Mouse (Mus musculus) retina, embryonic 14.5 days (tissue): ENCODE measurements around the gene Lrp8.

ENCODE experiments used
- DNase-seq: peaks from one replicate; pipeline ENCODE4 v3.0.0-alpha.2; 2015; ENCODE audit warnings: low spot score

The Lrp8 gene

GRCm38 (mm10) chr4:107848546-107848945 lies 46.5 kb downstream of the Lrp8 start:
- DNase-seq: no peak

- DNase-seq: no peak
Measured at GRCm38 (mm10) chr4:107849621-107850020, 47.6 kb downstream of the Lrp8 start.

- no peak for DNase-seq
Measured at GRCm38 (mm10) chr4:107850091-107850490, 48.0 kb downstream of the Lrp8 start.

- DNase-seq: no peak
Measured at GRCm38 (mm10) chr4:107853333-107853732, 51.3 kb downstream of the Lrp8 start.

- DNase-seq: no peak
Measured at GRCm38 (mm10) chr4:107853836-107854235, 51.8 kb downstream of the Lrp8 start.

- no peak for DNase-seq
Measured at GRCm38 (mm10) chr4:107856958-107857686, 55.1 kb downstream of the Lrp8 start.

- no peak for DNase-seq
Measured at GRCm38 (mm10) chr4:107858995-107859394, 56.9 kb downstream of the Lrp8 start.

- DNase-seq: no peak
Measured at GRCm38 (mm10) chr4:107864866-107865265, 62.8 kb downstream of the Lrp8 start.

- DNase-seq: peak; percentile 100
Measured at GRCm38 (mm10) chr4:107879254-107880050, 77.4 kb downstream of the Lrp8 start, which contains the start of gene Magoh. Gene Magoh, plus strand, starts transcription at chr4:107879755.

- DNase-seq: no peak
Measured at GRCm38 (mm10) chr4:107881631-107882030, 79.6 kb downstream of the Lrp8 start.

- no peak for DNase-seq
Measured at GRCm38 (mm10) chr4:107886371-107886770, 84.3 kb downstream of the Lrp8 start.

- DNase-seq: no peak
Measured at GRCm38 (mm10) chr4:107889385-107889730, 87.3 kb downstream of the Lrp8 start.

GRCm38 (mm10) chr4:107889731-107890432 lies 87.8 kb downstream of the Lrp8 start, which contains the start of gene 0610037L13Rik:
Gene 0610037L13Rik, plus strand, starts transcription at chr4:107889813.
- DNase-seq: peak; percentile 92

- DNase-seq: peak; percentile 69
Measured at GRCm38 (mm10) chr4:107892663-107893062, 90.6 kb downstream of the Lrp8 start.

GRCm38 (mm10) chr4:107899211-107899927 lies 97.3 kb downstream of the Lrp8 start:
- DNase-seq: no peak

- no peak for DNase-seq
Measured at GRCm38 (mm10) chr4:107900206-107900605, 98.1 kb downstream of the Lrp8 start.

GRCm38 (mm10) chr4:107904252-107904651 lies 102.2 kb downstream of the Lrp8 start:
- no peak for DNase-seq

- no peak for DNase-seq
Measured at GRCm38 (mm10) chr4:107906561-107906960, 104.5 kb downstream of the Lrp8 start.

- no peak for DNase-seq
Measured at GRCm38 (mm10) chr4:107910020-107910419, 108.0 kb downstream of the Lrp8 start.

GRCm38 (mm10) chr4:107920336-107920735 lies 118.3 kb downstream of the Lrp8 start:
- DNase-seq: no peak

GRCm38 (mm10) chr4:107921152-107921695 lies 119.2 kb downstream of the Lrp8 start:
- DNase-seq: no peak

- no peak for DNase-seq
Measured at GRCm38 (mm10) chr4:107921952-107922351, 119.9 kb downstream of the Lrp8 start.
